Mouse (Mus musculus) spleen, adult 12 weeks (tissue): Measurements from ENCODE around the gene Ofcc1.

ENCODE experiments used
- DNase-seq: peaks from one replicate; pipeline ENCODE4 v3.0.0; 2022; ENCODE audit warnings: low spot score

Ofcc1 gene

GRCm38 (mm10) chr13:40243821-40244220 lies 117.4 kb downstream of the Ofcc1 start:
- DNase-seq, result no peak

- DNase-seq, result no peak
These were observed 124.9 kb downstream of the Ofcc1 start for GRCm38 (mm10) chr13:40236356-40236755.

- DNase-seq, result no peak
These were observed 152.9 kb downstream of the Ofcc1 start for GRCm38 (mm10) chr13:40208314-40208713.

- DNase-seq, result no peak
These were observed 179.5 kb downstream of the Ofcc1 start for GRCm38 (mm10) chr13:40181786-40182185.

GRCm38 (mm10) chr13:40171775-40172174 lies 189.5 kb downstream of the Ofcc1 start:
- no peak for DNase-seq

GRCm38 (mm10) chr13:40167871-40168270 lies 193.4 kb downstream of the Ofcc1 start:
- DNase-seq, result no peak

- DNase-seq, result no peak
These were observed 205.8 kb downstream of the Ofcc1 start for GRCm38 (mm10) chr13:40155466-40155865.

- no peak for DNase-seq
These were observed 221.3 kb downstream of the Ofcc1 start for GRCm38 (mm10) chr13:40139906-40140305.

GRCm38 (mm10) chr13:40136096-40136495 lies 225.2 kb downstream of the Ofcc1 start:
- DNase-seq, result no peak

GRCm38 (mm10) chr13:40135670-40136069 lies 225.6 kb downstream of the Ofcc1 start:
- DNase-seq, result no peak

GRCm38 (mm10) chr13:40123868-40124267 lies 237.4 kb downstream of the Ofcc1 start:
- no peak for DNase-seq

GRCm38 (mm10) chr13:40112336-40112735 lies 248.9 kb downstream of the Ofcc1 start:
- DNase-seq, result no peak

GRCm38 (mm10) chr13:40076236-40076635 lies 285.0 kb downstream of the Ofcc1 start:
- no peak for DNase-seq

- DNase-seq, result no peak
These were observed 286.3 kb downstream of the Ofcc1 start for GRCm38 (mm10) chr13:40074850-40075416.

- DNase-seq, result no peak
These were observed 291.2 kb downstream of the Ofcc1 start for GRCm38 (mm10) chr13:40070004-40070403.

GRCm38 (mm10) chr13:40061281-40061680 lies 300.0 kb downstream of the Ofcc1 start:
- DNase-seq, result no peak

- DNase-seq, result no peak
These were observed 323.4 kb downstream of the Ofcc1 start for GRCm38 (mm10) chr13:40037881-40038280.

GRCm38 (mm10) chr13:40036981-40037765 lies 324.1 kb downstream of the Ofcc1 start:
- DNase-seq, result no peak

- no peak for DNase-seq
These were observed 331.8 kb downstream of the Ofcc1 start for GRCm38 (mm10) chr13:40029426-40029825.

GRCm38 (mm10) chr13:40028827-40029226 lies 332.4 kb downstream of the Ofcc1 start:
- DNase-seq, result no peak

GRCm38 (mm10) chr13:40025816-40026215 lies 335.4 kb downstream of the Ofcc1 start:
- no peak for DNase-seq

GRCm38 (mm10) chr13:40023201-40023777 lies 338.0 kb downstream of the Ofcc1 start:
- no peak for DNase-seq

GRCm38 (mm10) chr13:40022609-40023008 lies 338.6 kb downstream of the Ofcc1 start:
- DNase-seq, result no peak
